Mouse (Mus musculus): ENCODE data around the gene Erc2. TPM values are rescaled to one million over a fixed set of nuclear protein-coding genes. Genes with fewer than 3 reads are reported as not detected.

The Erc2 gene
- total RNA-seq, 2 experiments from 2014 or later = 4.7 to 10.2 TPM

- no peak for DNase-seq
Measured at GRCm38 (mm10) chr14:28507011-28507410, 884.8 kb downstream of the Erc2 start.

GRCm38 (mm10) chr14:28507471-28507870 lies 885.2 kb downstream of the Erc2 start:
- peak; percentile 78 to 87 for DNase-seq

GRCm38 (mm10) chr14:28508288-28509258 lies 886.3 kb downstream of the Erc2 start:
- DNase-seq = no peak

DNA sequence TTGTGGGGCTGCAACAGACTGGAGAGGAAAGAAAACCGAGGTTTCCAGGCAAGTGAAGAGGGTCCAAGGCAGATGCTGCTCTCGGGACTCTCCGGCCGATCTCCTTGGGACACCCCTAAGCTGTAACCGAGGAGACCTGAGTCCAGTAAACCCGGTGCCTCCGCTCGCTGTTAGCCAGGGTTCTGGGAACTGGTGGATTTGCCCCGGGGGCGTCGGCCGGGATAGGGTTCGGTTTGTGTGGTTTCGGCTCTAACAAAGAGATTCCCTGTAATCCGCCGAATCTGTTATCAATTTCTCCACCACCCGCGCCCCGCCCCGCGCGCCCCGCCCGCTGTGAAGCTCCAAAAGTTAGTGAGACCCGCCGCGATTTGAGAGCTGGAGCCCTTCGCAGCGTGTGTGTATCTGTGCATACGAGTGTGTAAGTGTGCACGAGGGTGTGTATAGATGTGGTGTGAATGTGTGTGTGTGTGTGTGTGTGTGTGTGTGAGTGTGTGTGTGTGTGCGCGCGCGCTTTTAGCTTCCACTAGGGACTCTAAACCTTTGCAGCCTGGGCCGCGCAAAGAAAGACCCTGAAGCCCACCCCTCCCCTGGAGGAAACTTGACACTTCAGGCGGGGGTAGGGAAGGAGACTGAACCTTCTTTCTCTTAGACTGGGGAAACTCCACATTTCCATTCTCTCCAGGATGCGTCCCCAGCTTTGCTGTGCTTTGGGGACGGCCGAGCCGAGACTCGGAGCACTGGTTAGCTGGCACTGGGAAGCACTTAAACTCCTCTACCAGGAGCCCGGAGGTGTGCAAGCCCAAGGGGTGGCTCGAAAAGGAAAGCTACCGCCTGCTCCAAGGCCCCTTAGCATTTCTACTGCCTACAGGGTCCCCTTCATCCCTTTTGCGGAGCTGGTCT lies 887.5 kb downstream of the Erc2 start:
- peak in 1 of 2 experiments; percentile 48 for DNase-seq

DNA sequence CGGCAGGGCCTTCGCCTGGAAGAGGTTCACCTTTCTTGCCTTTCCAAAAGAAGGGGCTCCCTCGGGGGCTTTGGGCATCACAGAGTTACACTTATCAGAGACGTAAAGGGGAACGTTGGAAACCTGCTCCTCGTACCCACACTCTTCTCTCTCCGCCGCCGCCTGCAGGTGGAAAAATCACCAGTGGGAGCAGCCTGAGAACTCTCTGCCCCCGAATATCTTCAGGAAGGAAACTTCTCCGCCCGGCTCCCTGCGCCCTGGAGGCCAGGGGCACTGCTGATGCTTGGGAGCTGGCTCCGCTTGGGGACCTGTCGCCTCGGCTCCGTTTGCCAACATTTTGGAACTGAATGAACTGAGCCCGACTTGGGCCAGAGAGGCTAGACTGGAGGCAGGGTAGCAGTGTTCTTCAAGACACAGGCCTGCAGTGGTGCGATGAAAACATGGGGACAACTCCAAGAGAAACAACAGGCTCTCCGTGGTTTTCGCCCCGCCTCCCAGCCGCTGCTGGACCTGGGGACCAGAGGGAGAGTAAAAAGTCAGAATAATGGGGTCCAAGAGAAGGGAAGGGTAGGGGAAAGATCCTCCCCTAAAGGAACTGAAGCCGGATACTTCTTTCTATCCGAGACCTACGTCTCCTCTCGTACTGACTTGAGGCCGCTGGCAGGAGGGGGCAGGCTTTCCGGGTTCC lies 888.3 kb downstream of the Erc2 start:
- peak in 1 of 2 experiments; percentile 36 for DNase-seq

DNA sequence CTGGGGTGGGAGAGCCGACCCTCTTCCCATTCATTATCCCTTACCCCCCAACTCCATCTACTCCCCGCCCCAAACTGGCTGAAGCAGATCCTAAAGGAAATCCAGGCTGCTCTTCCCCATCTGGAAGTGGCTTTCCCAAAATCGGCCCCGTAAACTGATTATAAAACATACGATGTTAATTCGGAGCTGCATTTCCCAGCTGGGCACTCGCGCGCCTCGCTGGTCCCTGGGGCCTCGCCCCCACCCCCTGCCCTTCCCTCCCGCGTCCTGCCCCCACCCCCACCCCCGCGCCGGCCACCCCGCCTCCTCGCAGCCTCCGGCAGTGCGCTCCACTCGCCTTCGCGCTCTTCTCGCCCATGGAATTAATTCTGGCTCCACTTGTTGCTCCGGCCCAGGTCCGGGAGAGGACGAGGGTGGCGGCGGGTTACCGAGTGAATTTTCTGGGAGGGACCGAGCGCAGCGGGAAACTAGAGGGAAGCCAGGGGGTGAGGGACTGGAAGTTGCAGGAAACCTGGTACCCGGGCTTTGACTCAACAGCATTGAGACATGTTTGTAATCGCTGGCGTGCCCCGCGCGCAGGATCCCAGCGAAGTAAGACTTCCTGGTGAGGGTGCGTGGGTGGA lies 888.9 kb downstream of the Erc2 start:
- peak in 1 of 2 experiments; percentile 18 for DNase-seq

DNA sequence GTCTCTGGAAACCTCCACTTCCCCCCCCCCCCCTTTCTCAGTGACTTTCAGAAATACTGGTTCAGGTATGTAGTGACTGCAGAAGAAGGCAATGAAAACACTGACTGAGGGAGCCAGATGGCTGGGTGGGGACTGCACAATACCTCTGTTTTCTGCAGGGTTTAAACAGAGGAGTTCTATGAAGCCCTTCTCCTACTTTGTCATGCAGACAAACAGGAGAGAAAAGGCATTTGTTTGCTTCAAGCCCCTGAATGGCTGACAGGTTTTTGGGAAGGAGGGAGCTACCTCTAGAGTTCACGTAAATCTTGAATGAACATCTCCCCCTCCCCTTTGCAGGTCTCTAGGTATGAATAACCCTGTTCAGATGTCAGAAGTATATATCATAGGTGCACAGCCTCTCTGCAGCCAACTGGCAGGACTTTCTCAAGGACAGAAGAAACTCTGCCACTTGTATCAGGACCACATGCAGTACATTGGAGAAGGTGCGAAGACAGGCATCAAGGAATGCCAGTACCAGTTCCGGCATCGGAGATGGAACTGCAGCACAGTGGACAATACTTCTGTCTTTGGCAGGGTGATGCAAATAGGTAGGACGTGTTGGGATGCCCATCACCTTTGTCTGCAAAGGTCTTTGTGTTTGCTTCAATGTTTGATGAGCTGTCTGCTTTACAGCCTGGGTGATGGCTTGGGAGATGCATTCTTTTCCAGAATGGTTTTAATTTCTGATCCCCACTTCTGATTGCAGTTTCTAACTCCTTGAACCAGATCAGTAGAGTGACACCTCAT lies 890.8 kb downstream of the Erc2 start:
- DNase-seq = no peak

GRCm38 (mm10) chr14:28514171-28514570 lies 891.9 kb downstream of the Erc2 start:
- no peak for DNase-seq

DNA sequence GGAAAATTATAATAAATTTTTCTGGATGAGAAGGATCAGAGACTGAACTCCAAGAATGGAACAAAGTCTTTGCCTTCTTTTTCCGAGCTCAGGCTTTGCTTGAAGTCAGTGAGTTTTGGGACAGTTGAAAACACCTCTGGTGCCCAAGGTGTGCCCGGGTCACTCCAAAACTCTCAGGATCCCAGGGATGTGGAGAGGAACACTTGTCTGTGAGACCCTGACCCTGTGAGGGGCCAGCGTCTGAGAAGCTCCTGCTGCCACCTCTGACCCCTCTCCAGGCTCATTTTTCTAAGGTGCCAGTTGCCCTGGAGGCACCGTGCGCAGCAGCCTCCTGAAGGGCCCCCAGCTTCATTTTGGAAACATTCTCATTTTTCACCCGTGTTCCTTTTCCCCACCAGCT lies 893.1 kb downstream of the Erc2 start:
- DNase-seq = no peak

DNA sequence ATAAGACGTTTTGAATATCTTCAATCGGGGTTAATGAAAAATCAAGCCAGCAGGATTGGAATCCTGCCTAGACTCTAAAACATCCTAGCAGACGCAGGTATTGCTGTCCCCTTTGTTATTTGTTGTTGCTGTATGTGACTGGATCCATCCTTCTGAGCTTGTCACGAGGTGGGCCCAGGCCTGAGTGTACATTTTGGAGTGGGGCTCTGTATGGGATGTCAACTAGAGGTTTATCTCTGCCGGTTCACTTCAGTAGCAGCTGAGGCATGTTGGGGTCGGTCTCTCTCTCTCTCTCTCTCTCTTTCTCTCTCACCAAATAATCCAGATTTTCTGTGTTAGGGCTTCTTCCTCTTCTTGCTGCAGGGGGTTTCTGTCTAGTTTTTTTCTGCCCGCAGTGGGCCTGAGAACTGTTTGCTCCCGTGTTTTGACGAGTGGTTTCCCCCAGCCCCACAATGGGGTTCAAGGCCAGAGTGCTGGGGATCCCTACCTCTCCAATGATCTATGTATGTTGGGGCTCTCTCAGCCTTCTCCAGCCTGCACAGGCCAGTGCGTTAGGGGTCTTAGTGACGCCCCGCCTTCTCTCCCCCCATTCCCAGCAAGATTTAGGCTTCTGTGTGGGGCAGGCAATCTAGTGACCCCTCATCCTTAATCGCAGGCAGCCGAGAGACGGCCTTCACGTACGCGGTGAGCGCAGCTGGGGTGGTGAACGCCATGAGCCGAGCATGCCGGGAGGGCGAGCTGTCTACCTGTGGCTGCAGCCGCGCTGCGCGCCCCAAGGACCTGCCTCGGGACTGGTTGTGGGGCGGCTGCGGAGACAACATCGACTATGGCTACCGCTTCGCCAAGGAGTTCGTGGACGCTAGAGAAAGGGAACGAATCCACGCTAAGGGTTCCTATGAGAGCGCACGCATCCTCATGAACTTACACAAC lies 895.7 kb downstream of the Erc2 start:
- no peak for DNase-seq

DNA sequence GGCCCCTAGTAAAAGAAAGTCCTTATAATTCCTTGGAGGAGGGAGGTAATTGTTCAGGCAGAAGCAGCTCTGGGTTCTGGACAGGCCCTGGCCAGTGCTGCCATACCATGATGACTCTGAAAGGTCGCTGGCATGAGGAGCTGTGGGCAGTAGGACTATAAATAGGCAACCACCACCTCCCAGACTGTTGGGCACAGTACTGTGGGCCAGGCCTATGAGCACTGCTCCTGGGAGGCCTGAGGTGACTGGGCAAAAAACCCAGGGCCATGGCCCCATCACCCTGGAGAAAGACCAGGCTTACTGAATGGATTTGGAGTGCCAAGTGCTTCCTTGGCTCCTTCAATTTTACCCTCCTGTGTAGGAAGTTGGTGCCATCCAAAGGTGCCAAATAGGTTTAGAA lies 898.9 kb downstream of the Erc2 start:
- no peak for DNase-seq

DNA sequence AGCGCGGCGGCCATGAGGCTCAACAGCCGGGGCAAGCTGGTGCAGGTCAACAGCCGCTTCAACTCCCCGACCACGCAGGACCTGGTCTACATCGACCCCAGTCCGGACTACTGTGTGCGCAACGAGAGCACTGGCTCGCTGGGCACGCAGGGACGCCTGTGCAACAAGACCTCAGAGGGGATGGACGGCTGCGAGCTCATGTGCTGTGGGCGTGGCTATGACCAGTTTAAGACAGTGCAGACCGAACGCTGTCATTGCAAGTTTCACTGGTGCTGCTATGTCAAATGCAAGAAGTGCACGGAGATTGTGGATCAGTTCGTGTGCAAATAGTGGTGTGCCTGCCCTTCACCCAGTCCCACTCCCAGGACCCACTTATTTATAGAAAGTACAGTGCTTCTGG lies 900.4 kb downstream of the Erc2 start:
- no peak for DNase-seq

DNA sequence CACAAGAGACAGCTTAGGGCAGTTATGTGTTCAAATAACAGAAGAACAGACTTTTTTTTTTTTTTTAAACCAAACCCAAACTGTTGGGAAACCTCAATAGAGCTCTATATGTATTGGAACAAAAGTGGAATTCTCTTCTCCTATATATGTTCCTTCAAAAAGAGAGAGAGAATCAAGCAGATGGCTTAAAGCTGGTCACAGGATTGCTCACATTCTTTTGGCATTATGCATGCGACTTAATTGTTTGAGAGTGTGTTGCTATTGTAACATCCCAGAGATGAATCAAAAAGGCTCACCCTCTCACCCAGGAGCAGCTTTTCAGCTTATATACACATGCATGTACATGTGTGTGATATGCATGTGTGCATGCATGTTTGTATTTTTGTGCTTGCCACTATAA lies 903.3 kb downstream of the Erc2 start:
- no peak for DNase-seq

Other genes starting within 250 kb of the Erc2 start
- 10 to 100 TPM; 23.1 to 25.0 TPM for gene Fam208a, start 193.6 kb upstream of the Erc2 start, total RNA-seq (2021)
- gene Ccdc66, start 114.0 kb upstream of the Erc2 start, total RNA-seq (2021) = 1 to 10 TPM; 7.3 to 7.5 TPM